Mouse (Mus musculus): ENCODE results near the gene Glt8d2.
"Not testable (repeated sequence)": the region's sequence is repeated elsewhere in the genome, so short reads cannot be mapped to it uniquely, and the experiment has no call there.

The Glt8d2 gene

DNA sequence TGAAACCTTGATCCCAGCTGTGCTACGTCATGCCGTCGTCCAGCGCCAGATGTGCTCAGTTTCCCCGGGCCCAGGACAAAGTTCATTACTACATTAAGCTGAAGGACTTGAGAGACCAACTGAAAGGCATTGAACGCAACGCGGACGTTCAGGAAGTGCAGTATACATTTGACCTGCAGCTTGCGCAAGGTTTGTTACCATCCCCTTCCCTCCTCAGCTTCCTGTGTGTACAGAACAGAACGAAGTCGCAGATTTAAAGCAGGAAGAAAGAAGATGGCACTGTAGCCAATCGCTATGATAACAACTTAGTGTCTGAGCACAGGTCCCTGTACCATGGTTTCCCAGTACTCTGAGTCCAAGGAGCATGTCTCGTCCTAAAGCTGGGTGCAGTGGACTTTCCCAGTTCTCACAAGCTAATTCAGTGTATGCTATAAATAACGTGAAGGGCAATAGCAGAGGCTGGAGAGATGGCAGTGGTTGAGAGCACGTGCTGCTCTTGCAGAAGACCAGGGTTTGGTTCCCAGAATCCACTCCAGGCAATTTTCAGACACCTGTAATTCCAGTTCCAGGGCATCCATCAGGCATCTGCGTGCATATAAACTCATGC lies 43.1 kb downstream of the Glt8d2 start:
- DNase-seq (ENCODE audit: low read depth, low spot score), result no peak

DNA sequence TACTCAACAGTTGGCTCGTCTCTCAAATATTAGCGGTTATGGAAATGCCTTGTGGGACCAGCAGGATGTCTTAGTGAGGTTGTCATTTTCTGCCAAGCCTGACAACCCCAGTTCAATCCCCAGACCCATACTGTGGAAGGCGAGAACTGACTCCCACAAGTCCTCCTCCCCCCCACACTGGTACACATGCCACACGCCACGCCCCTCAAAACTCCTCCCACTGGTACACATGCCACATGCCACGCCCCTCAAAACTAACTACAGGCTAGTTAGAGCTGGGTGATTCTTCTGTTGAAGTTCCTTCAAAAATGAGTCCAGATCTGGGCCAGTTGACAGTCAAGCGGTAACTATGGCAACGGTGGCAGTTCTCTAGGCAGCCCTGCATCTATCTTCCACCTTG lies 44.4 kb downstream of the Glt8d2 start:
- DNase-seq (ENCODE audit: low read depth, low spot score), result no peak

GRCm38 (mm10) chr10:82641481-82641880 lies 49.0 kb downstream of the Glt8d2 start:
- no peak for DNase-seq (ENCODE audit: low read depth, low spot score)

- no peak for DNase-seq (ENCODE audit: low read depth, low spot score)
Measured at GRCm38 (mm10) chr10:82639032-82639698, 51.3 kb downstream of the Glt8d2 start.

DNA sequence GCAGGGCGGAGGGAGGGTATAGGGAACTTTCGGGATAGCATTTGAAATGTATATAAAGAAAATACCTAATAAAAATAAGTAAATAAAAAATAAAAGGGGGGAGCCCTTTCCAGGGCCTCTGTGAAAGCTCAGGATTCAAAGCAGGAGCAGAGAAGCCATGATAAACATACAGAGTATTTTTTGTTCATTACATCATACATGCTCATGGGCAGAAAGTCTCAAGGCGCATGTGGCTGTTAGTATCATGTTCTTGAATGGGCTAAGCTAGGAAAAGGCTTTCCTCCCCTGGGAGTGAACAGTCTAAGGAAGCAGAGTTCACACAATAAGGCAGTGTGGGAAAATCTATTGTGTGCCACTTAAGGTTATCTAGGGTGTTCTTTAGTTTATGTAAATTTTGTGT lies 54.1 kb downstream of the Glt8d2 start:
- no peak for DNase-seq (ENCODE audit: low read depth, low spot score)

GRCm38 (mm10) chr10:82634348-82634747 lies 56.1 kb downstream of the Glt8d2 start:
- no peak for DNase-seq (ENCODE audit: low read depth, low spot score)

DNA sequence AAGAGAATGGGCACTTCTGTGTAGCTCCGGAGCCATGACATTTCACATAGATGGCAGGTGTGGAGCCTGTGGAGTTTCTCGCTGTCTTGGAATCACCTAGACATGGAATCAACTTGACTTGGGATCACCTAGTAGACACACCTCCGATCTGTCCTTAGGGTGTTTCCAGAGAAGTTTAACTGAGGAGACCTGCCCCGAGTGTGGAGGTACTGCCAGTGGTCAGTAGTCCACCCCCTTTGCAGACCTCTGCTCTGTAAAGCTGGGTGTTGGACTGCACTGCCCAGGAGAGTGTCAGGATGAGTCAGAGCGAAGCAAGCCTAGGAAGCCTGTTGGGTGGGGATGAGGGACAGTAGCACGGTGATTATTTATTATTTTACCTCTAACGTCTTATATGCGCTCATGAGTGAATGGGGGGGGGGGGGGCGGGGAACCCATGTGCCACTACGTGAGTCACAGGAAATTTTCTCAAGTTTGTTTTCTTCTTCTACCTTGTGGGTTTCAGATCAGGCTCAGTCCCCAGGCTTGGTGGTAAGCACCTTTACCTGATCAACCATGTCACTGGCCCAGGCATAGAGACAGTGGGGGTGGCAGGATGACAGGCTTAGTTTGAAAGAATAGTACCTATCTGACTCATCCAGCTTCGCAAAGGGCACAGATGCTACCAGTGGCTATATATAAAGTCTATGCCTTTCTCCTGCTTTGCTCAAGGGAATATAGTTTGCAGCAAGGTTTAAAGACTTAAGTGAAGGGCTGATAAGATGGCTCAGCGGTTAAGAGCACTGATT lies 57.8 kb downstream of the Glt8d2 start:
- DNase-seq (ENCODE audit: low read depth, low spot score), result no peak

DNA sequence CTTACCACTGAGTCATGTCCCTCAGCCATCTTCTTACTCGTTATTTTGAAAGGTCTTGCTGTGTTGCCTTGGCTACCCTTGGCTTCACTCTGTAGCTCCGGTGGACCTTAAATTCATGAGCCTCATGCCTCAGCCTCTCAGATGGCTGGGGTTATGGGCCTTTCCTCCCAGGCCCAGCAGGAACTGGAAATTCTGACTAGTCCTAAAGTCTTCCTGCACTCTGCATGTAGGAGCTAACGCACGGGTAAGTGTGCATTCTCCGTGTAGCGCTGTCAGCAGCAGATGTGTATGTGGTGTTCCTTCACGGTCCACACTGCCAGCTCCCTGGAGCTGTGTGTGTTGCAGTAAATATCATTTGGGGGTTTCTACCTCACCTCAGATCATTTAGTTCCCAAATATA lies 59.3 kb downstream of the Glt8d2 start:
- DNase-seq (ENCODE audit: low read depth, low spot score), result no peak

DNA sequence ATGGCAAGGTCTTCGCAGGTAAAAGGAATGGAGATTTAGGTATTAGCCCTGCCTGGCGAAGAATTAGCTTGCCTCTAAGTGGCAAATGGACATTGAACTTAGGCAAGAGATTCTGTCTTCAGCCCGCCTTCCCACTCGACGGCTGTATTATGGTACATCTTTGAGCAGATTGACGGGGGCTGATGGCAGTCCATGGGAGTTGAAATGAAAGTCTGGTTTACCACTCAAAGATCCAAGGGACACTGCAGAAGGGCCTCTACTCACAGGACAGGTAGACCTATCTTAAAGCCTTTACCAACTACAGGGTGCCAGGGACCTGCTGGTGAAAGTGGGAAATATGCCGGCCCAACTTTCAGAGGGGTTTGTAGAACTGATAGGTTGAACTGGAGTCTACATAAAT lies 60.0 kb downstream of the Glt8d2 start:
- DNase-seq (ENCODE audit: low read depth, low spot score), result peak; percentile 20

GRCm38 (mm10) chr10:82629586-82630255 lies 60.7 kb downstream of the Glt8d2 start, which contains the start of gene Tdg:
TSS of gene Tdg (plus strand) at chr10:82629828.
- DNase-seq (ENCODE audit: low read depth, low spot score), result peak; percentile 84

DNA sequence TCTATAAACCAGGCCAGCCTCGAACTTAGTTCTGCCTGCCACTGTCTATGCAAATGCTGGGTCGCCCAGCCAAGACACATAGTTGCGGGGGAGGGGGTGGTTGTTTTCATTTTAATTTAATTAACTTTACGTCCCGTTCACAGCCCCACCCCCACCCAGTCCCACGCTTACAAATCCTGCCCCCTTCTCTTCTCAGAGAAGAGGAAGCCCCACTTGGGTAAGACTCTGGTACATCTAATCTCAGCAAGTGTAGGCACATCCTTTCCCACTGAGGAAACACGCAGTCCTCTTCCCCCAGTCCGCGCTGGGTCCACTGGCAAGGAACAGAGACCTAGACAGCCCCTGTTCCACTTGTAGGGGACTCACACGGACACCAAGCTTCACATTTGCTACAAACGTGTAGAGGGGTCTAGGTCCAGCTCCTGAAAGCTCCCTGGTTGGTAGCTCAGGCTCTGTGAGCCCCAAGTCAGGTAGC lies 61.3 kb downstream of the Glt8d2 start:
- no peak for DNase-seq (ENCODE audit: low read depth, low spot score)

GRCm38 (mm10) chr10:82623553-82623932 lies 66.9 kb downstream of the Glt8d2 start:
- not testable (repeated sequence) for DNase-seq (ENCODE audit: low read depth, low spot score)

GRCm38 (mm10) chr10:82622671-82623552 lies 67.5 kb downstream of the Glt8d2 start, which contains the start of gene 1190007I07Rik:
TSS of gene 1190007I07Rik (minus strand) at chr10:82623228.
- peak; percentile 38 for DNase-seq (ENCODE audit: low read depth, low spot score)

- DNase-seq (ENCODE audit: low read depth, low spot score), result no peak
Measured at GRCm38 (mm10) chr10:82622235-82622634, 68.2 kb downstream of the Glt8d2 start.
